Mouse (Mus musculus) hindlimb bud, embryonic 11.5 days (tissue): ENCODE measurements around the gene Cd84.

Experiments used
- DNase-seq: peaks from one replicate; pipeline ENCODE4 v3.0.0-alpha.2; 2012; ENCODE audit warnings: low read depth, low spot score; ENCODE audit errors: extremely low spot score

Cd84 gene

GRCm38 (mm10) chr1:171915638-171916458 lies 76.4 kb downstream of the Cd84 start:
- DNase-seq = no peak

- DNase-seq = no peak
Measured at GRCm38 (mm10) chr1:171917305-171918039, 78.0 kb downstream of the Cd84 start, which contains the start of gene Slamf6. Slamf6 (plus strand) TSS chr1:171917515.

- no peak for DNase-seq
Measured at GRCm38 (mm10) chr1:171918136-171918920, 78.8 kb downstream of the Cd84 start.

- DNase-seq = no peak
Measured at GRCm38 (mm10) chr1:171919193-171919592, 79.7 kb downstream of the Cd84 start.

- DNase-seq = no peak
Measured at GRCm38 (mm10) chr1:171919901-171920510, 80.5 kb downstream of the Cd84 start.

GRCm38 (mm10) chr1:171920989-171921621 lies 81.6 kb downstream of the Cd84 start:
- no peak for DNase-seq

- DNase-seq = no peak
Measured at GRCm38 (mm10) chr1:171921641-171922040, 82.1 kb downstream of the Cd84 start.

GRCm38 (mm10) chr1:171922844-171923243 lies 83.3 kb downstream of the Cd84 start:
- no peak for DNase-seq

GRCm38 (mm10) chr1:171924900-171925299 lies 85.4 kb downstream of the Cd84 start:
- DNase-seq = no peak

- no peak for DNase-seq
Measured at GRCm38 (mm10) chr1:171933851-171934250, 94.4 kb downstream of the Cd84 start.

- DNase-seq = no peak
Measured at GRCm38 (mm10) chr1:171938952-171939948, 99.8 kb downstream of the Cd84 start.
